Mouse (Mus musculus): ENCODE measurements around the gene Tmem170. TPM values are rescaled to one million over a fixed set of nuclear protein-coding genes. Genes with fewer than 3 reads are reported as not detected.

The Tmem170 gene
- polyA plus RNA-seq, 1 experiment from 2014 or later: 3.0 TPM

DNA sequence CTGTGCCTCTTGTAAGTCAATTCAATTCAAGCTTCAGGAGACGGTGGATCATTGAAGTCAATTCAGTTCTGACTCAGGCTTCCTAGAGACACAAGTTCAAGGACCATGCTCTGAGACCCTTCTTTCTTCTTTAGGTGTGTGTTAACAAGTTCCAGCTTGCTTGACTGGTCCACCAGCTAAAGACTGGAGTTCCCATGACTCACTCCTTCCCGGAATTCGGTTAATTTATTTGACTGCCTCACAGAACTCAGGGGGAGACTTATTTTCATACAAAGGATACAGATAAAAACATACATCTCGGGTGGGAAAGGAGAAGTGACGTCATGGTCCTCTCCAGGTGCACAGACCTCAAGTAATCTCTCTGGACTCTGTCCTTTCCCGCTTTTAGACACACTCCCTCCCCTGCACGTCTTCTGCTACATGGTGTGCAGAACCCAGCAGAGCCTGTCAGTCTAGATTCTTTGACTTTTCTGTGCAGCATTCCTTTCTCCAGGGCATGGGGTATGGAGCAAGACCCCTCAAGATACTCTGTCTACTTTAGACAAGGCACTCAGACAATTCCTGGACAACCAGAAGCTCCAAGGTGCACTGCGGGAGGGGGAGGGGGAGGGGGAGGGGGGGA lies 29.1 kb upstream of the Tmem170 start:
- Histone ChIP-seq H3K4me2 (ENCODE audit: low read length) (no peak overlapping the region), H3K27ac (replicated peaks; ENCODE audit: low read depth, low read length) (no peak overlapping the region), H3K9ac (replicated peaks; ENCODE audit: low read length) (no peak overlapping the region), H3K9me3 (ENCODE audit: control insufficient read depth, low read length) (no peaks in the 10 kb centered on the region), H3K27me3 (ENCODE audit: control insufficient read depth, insufficient read depth, low read length) (no peaks in the 10 kb centered on the region), H3K4me3 (replicated peaks; ENCODE audit: low read depth, low read length) (no peak overlapping the region), H3K4me1 (ENCODE audit: control insufficient read depth, insufficient read depth, low read length) (peaks cover 3% of the 10 kb centered on the region; the same call in 1 of the 2 replicates), H3K36me3 (ENCODE audit: control insufficient read depth, insufficient read depth, low read length) (no peaks in the 10 kb centered on the region)
- no peak for ATAC-seq (ENCODE audit: low FRiP score, low TSS enrichment)
- WGBS: 77% methylated on average over 8 of the region's 8 CpGs
- DNase-seq: no peak

DNA sequence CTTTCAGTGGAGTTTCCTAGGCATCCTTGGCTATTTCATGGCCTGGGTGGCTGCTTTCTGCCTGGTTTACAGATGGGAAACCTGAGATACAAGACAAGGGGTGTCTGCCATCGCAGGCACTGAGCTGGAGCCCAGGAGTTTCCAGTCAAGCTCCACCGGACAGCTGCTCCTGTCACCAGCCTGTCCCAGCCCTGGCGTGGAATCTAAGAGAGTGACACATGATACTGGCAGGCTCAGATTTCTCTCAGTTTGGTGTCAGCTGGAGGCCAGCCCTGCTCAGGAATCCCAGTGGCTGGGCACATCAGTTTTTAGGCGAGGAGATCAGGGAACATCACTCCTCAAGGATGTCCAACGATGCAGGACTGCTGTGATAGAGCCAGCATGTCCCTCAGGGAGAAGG lies 25.5 kb upstream of the Tmem170 start:
- Histone ChIP-seq H3K27ac (replicated peaks; ENCODE audit: low read depth, low read length) (no peak overlapping the region), H3K4me2 (ENCODE audit: low read length) (no peak overlapping the region), H3K9ac (replicated peaks; ENCODE audit: low read length) (no peak overlapping the region), H3K36me3 (ENCODE audit: control insufficient read depth, insufficient read depth, low read length) (no peaks in the 10 kb centered on the region), H3K27me3 (ENCODE audit: control insufficient read depth, insufficient read depth, low read length) (no peaks in the 10 kb centered on the region), H3K9me3 (ENCODE audit: control insufficient read depth, low read length) (no peaks in the 10 kb centered on the region), H3K4me1 (ENCODE audit: control insufficient read depth, insufficient read depth, low read length) (no peaks in the 10 kb centered on the region), H3K4me3 (replicated peaks; ENCODE audit: low read depth, low read length) (no peak overlapping the region)
- ATAC-seq (ENCODE audit: low FRiP score, low TSS enrichment) (no peak), DNase-seq (no peak)
- WGBS: 41% methylated on average over 5 of the region's 5 CpGs

DNA sequence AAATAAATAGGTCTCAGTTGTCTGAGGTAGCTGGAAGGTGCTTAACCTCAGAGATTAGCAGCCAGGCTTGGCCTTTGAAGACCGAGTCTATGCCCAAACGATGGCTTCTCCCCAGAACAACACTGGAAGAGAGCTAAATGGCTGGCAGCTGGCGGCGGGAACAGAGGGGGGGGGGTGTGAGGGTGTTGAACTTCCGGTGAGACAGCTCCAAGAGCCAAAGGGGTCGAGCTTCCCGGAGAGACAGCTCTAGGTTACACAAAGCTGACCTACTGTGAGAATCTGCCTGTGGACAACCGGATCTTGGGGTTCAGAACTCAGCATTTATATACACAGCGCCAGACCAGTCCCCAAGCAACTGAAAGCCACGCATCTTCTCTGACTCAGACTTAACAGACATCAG lies 22.0 kb upstream of the Tmem170 start:
- Histone ChIP-seq H3K4me3 (replicated peaks; ENCODE audit: low read depth, low read length) (no peak overlapping the region), H3K9me3 (ENCODE audit: control insufficient read depth, low read length) (no peaks in the 10 kb centered on the region), H3K36me3 (ENCODE audit: control insufficient read depth, insufficient read depth, low read length) (no peaks in the 10 kb centered on the region), H3K4me2 (ENCODE audit: low read length) (no peak overlapping the region), H3K4me1 (ENCODE audit: control insufficient read depth, insufficient read depth, low read length) (no peaks in the 10 kb centered on the region), H3K27me3 (ENCODE audit: control insufficient read depth, insufficient read depth, low read length) (no peaks in the 10 kb centered on the region), H3K9ac (replicated peaks; ENCODE audit: low read length) (no peak overlapping the region), H3K27ac (replicated peaks; ENCODE audit: low read depth, low read length) (no peak overlapping the region)
- ATAC-seq (ENCODE audit: low FRiP score, low TSS enrichment): no peak
- 43% methylated on average over 10 of the region's 10 CpGs for WGBS
- no peak for DNase-seq

DNA sequence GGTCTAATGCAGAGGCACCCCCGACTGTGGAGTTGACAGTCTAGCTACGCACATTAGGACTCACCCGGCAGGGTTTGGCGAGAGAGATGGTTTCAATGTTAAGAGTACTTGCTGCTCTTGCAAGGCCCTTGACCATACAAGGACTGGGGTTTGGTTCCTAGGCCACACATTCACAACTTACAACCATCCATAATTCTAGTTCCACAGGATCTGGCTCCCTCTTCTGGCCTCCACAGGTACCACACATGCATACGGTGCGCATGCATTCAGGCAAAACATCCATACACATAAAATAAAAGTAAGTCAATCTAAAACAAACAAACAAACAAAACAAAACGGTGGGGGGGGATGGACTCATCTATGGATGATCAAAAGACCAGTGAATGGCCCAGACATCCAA lies 18.4 kb upstream of the Tmem170 start:
- H3K4me1 ChIP-seq (ENCODE audit: control insufficient read depth, insufficient read depth, low read length): no peaks in the 10 kb centered on the region
- H3K27me3 ChIP-seq (ENCODE audit: control insufficient read depth, insufficient read depth, low read length): peaks cover 14% of the 10 kb centered on the region
- H3K9ac ChIP-seq (replicated peaks; ENCODE audit: low read length): no peak overlapping the region
- H3K4me2 ChIP-seq (ENCODE audit: low read length): no peak overlapping the region
- WGBS: 90% methylated on average over 7 of the region's 7 CpGs
- DNase-seq: no peak
- H3K4me3 ChIP-seq (replicated peaks; ENCODE audit: low read depth, low read length): no peak overlapping the region
- ATAC-seq (ENCODE audit: low FRiP score, low TSS enrichment): no peak
- no peaks in the 10 kb centered on the region for H3K36me3 ChIP-seq (ENCODE audit: control insufficient read depth, insufficient read depth, low read length)
- H3K9me3 ChIP-seq (ENCODE audit: control insufficient read depth, low read length): no peaks in the 10 kb centered on the region
- H3K27ac ChIP-seq (replicated peaks; ENCODE audit: low read depth, low read length): no peak overlapping the region

DNA sequence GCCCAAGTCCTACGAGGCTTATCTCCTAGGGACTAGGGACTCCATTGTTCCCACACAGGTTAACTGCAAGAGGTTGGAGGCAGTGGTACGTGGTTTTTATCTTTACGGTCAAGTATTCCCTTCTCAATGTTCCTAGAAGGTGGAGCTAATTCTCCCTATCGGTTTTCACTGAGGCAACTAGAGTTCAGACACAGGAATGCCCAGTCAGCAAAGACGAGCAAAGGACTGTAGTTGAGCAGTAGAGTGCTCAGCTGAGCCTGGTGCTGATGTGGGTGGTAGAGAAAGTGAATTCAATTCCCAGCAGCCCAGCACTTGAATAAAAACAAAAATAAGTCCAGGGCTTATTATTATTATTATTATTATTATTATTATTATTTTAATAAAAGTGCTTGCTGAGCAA lies 16.1 kb upstream of the Tmem170 start:
- WGBS: 69% methylated on average over 5 of the region's 5 CpGs
- Histone ChIP-seq H3K4me1 (ENCODE audit: control insufficient read depth, insufficient read depth, low read length) (no peaks in the 10 kb centered on the region), H3K27ac (replicated peaks; ENCODE audit: low read depth, low read length) (no peak overlapping the region), H3K9me3 (ENCODE audit: control insufficient read depth, low read length) (no peaks in the 10 kb centered on the region), H3K27me3 (ENCODE audit: control insufficient read depth, insufficient read depth, low read length) (peaks cover 26% of the 10 kb centered on the region), H3K4me2 (ENCODE audit: low read length) (no peak overlapping the region), H3K4me3 (replicated peaks; ENCODE audit: low read depth, low read length) (no peak overlapping the region), H3K9ac (replicated peaks; ENCODE audit: low read length) (no peak overlapping the region), H3K36me3 (ENCODE audit: control insufficient read depth, insufficient read depth, low read length) (no peaks in the 10 kb centered on the region)
- DNase-seq (no peak), ATAC-seq (ENCODE audit: low FRiP score, low TSS enrichment) (no peak)

DNA sequence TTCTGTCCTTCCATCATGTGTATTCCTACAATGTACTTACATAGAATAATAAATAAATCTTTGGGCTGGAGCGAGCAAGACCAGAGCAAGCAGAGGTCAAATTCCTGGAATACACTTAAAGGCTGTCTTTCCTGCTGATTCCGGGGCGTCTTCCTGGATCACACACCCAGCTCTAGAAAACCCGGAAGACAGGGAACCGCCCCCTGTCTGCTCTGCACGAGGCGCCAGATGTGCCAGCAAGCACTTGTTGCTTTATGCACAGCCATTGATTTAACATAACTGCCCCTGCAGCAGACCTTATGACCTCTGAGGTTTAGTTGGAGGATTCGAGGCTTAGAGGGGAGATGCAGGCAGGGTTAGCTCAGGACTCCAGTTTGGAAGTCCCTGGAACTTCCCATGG lies 15.4 kb upstream of the Tmem170 start:
- Histone ChIP-seq H3K27ac (replicated peaks; ENCODE audit: low read depth, low read length) (no peak overlapping the region), H3K4me3 (replicated peaks; ENCODE audit: low read depth, low read length) (no peak overlapping the region), H3K27me3 (ENCODE audit: control insufficient read depth, insufficient read depth, low read length) (peaks cover 26% of the 10 kb centered on the region), H3K9me3 (ENCODE audit: control insufficient read depth, low read length) (no peaks in the 10 kb centered on the region), H3K36me3 (ENCODE audit: control insufficient read depth, insufficient read depth, low read length) (no peaks in the 10 kb centered on the region), H3K4me1 (ENCODE audit: control insufficient read depth, insufficient read depth, low read length) (no peaks in the 10 kb centered on the region), H3K9ac (replicated peaks; ENCODE audit: low read length) (no peak overlapping the region), H3K4me2 (ENCODE audit: low read length) (no peak overlapping the region)
- DNase-seq (no peak), ATAC-seq (ENCODE audit: low FRiP score, low TSS enrichment) (no peak)
- 51% methylated on average over 8 of the region's 8 CpGs for WGBS

DNA sequence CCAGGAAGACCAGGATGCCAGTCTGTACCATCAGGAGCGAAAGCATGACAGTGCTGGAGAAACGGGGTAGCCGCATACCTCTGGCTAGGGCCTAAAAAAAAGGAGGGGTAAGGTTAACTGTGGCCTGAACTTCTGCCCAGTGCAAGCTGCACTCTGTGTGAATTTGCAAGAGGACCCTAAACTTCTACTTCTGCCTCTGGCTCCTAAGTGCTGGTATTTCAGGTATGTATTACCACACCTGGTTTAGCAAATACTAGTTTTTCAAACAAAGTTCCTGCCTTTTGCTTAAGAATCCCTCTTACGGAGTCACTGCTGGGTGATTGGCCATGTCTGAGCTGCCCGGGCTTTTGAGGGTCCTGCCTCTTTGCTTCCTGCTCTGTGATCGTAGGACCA lies 14.4 kb upstream of the Tmem170 start:
- Histone ChIP-seq H3K4me2 (ENCODE audit: low read length) (no peak overlapping the region), H3K4me1 (ENCODE audit: control insufficient read depth, insufficient read depth, low read length) (no peaks in the 10 kb centered on the region), H3K27ac (replicated peaks; ENCODE audit: low read depth, low read length) (no peak overlapping the region), H3K9me3 (ENCODE audit: control insufficient read depth, low read length) (no peaks in the 10 kb centered on the region), H3K4me3 (replicated peaks; ENCODE audit: low read depth, low read length) (no peak overlapping the region), H3K9ac (replicated peaks; ENCODE audit: low read length) (no peak overlapping the region), H3K36me3 (ENCODE audit: control insufficient read depth, insufficient read depth, low read length) (no peaks in the 10 kb centered on the region), H3K27me3 (ENCODE audit: control insufficient read depth, insufficient read depth, low read length) (peaks cover 26% of the 10 kb centered on the region)
- DNase-seq: no peak
- WGBS: 55% methylated on average over 6 of the region's 6 CpGs
- no peak for ATAC-seq (ENCODE audit: low FRiP score, low TSS enrichment)

DNA sequence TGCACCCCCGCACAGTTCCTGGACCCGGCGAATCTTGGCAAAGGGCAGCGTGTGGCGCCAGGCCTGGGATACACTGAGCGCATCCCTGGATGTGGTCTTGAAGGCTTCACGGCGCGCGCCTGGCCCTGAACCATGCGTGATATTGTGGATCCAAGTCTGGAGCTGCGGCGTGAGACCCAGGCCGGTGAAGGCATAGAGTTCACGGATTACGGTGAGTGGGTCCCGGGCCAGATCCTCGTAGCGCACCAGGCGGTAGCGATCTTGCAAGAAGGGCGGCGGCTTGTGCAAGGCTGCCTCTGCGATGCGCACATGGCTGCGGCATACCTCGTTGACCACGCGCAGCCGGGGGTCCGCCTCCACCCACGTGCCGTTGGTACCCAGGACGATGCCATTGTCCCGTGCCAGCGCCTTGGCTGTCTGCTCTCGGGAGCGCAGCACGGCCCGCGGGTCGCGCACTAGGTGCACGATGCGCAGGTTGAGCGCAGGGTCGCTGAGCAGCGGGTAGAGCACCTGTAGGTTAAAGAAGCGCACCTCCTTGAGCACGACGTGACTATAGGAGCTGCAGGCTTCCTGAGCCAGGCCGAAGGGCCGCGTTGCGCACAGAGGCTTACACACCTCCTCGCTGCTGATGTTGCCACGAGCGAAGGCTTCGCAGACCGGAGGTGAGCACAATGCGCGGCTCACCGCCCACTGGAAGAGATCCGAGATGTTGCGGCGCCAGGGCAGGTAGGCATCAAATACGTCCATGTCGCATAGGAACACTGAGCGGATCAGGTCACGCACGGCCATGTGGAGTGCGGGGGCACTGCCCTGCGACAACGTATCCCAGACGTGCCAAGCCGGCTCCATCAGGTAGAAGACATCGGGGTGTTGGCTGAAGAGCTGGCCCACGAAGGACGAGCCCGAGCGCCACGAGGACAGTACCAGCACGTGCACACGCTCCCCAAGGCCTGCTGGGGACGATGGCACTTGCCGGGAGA lies 13.7 kb upstream of the Tmem170 start:
- DNase-seq (peak; percentile 14), ATAC-seq (ENCODE audit: low FRiP score, low TSS enrichment) (no peak)
- H3K9me3 ChIP-seq (ENCODE audit: control insufficient read depth, low read length): no peaks in the 10 kb centered on the region
- H3K36me3 ChIP-seq (ENCODE audit: control insufficient read depth, insufficient read depth, low read length): no peaks in the 10 kb centered on the region
- H3K4me2 ChIP-seq (ENCODE audit: low read length): peak overlapping the region; percentile 47
- H3K4me1 ChIP-seq (ENCODE audit: control insufficient read depth, insufficient read depth, low read length): no peaks in the 10 kb centered on the region
- WGBS: 11% methylated on average over 86 of the region's 86 CpGs
- H3K9ac ChIP-seq (replicated peaks; ENCODE audit: low read length): 0 out of 2 replicates have a peak overlapping the region, but pooled peaks have one; percentile 24
- H3K4me3 ChIP-seq (replicated peaks; ENCODE audit: low read depth, low read length): peak overlapping the region; percentile 28
- H3K27me3 ChIP-seq (ENCODE audit: control insufficient read depth, insufficient read depth, low read length): peaks cover 26% of the 10 kb centered on the region
- no peak overlapping the region for H3K27ac ChIP-seq (replicated peaks; ENCODE audit: low read depth, low read length)
